Comparison of ENCODE assay signal across 8 mouse cellular contexts in genomic region chr19:21272655-21273284, GRCm38 (mm10). TPM values are rescaled to one million over a fixed set of nuclear protein-coding genes. Genes with fewer than 3 reads are reported as not detected.
A peak's percentile ranks its signal among the peaks of the same experiment; 100 is the strongest.
DNase-seq lines count a peak whose midpoint lies in the region; ATAC-seq lines count a peak whose summit lies in the region.

No protein-coding gene starts in this region.

- no peaks in the 10 kb centered on the region for H3K4me1 ChIP-seq in embryonic facial prominence, embryonic 11.5 days (ENCODE audit: control insufficient read depth, insufficient read depth, low read length)
- peaks cover 12% of the 10 kb centered on the region for H3K4me1 ChIP-seq in limb, embryonic 12.5 days (replicated peaks)
- H3K4me1 ChIP-seq in midbrain, embryonic 13.5 days (replicated peaks), result peaks cover 36% of the 10 kb centered on the region

- H3K9ac ChIP-seq in embryonic facial prominence, embryonic 11.5 days (replicated peaks; ENCODE audit: low read length), result peak overlapping the region; percentile 95
- H3K9ac ChIP-seq in limb, embryonic 12.5 days (replicated peaks), result peak overlapping the region; percentile 100
- peak overlapping the region; percentile 98 for H3K9ac ChIP-seq in midbrain, embryonic 13.5 days (replicated peaks)

- H3K27ac ChIP-seq in embryonic facial prominence, embryonic 11.5 days (replicated peaks; ENCODE audit: low read depth, low read length), result peak overlapping the region; percentile 100
- peak overlapping the region; percentile 100 for H3K27ac ChIP-seq in limb, embryonic 12.5 days
- peak overlapping the region; percentile 100 for H3K27ac ChIP-seq in midbrain, embryonic 13.5 days

- peak; percentile 60 for DNase-seq in layer of hippocampus, adult 11-12 months (ENCODE audit: low spot score)
- DNase-seq in layer of hippocampus, adult 9-10 months (ENCODE audit: low spot score), result no peak
- DNase-seq in embryonic facial prominence, embryonic 11.5 days (ENCODE audit: low spot score), result peak; percentile 66
- DNase-seq in heart, adult 11 months, result peak; percentile 98
- peak; percentile 55 for DNase-seq in kidney, adult 11 months
- DNase-seq in spleen, postnatal 14 days (ENCODE audit: low spot score in 2 of 2), result peak; percentile 56 to 62

- H3K9me3 ChIP-seq in embryonic facial prominence, embryonic 11.5 days (replicated peaks; ENCODE audit: control insufficient read depth, low read length), result no peaks in the 10 kb centered on the region
- no peaks in the 10 kb centered on the region for H3K9me3 ChIP-seq in limb, embryonic 12.5 days
- no peaks in the 10 kb centered on the region for H3K9me3 ChIP-seq in midbrain, embryonic 13.5 days

- WGBS in embryonic facial prominence, embryonic 11.5 days, result under 1% methylated on average over 64 of the region's 66 CpGs
- under 1% methylated on average over 64 of the region's 66 CpGs for WGBS in limb, embryonic 12.5 days
- WGBS in midbrain, embryonic 13.5 days, result under 1% methylated on average over 66 of the region's 66 CpGs

- ATAC-seq in embryonic facial prominence, embryonic 11.5 days (replicated peaks; ENCODE audit: insufficient number of reproducible peaks, low FRiP score, low TSS enrichment, low read depth), result peak; percentile 63
- peak; percentile 1; the same call in 1 of the 2 replicates for ATAC-seq in limb, embryonic 12.5 days (ENCODE audit: insufficient number of reproducible peaks, insufficient read depth, low FRiP score, low TSS enrichment, low read depth)
- peak; percentile 68; the same call in 1 of the 2 replicates for ATAC-seq in midbrain, embryonic 13.5 days

- H3K4me2 ChIP-seq in embryonic facial prominence, embryonic 11.5 days (ENCODE audit: low read depth, low read length), result peak overlapping the region; percentile 25; the same call in 1 of the 2 replicates
- H3K4me2 ChIP-seq in limb, embryonic 12.5 days, result peak overlapping the region; percentile 79
- H3K4me2 ChIP-seq in midbrain, embryonic 13.5 days (replicated peaks), result peak overlapping the region; percentile 81

- H3K36me3 ChIP-seq in embryonic facial prominence, embryonic 11.5 days (replicated peaks; ENCODE audit: control insufficient read depth, insufficient read depth, low read depth, low read length), result peaks cover 4% of the 10 kb centered on the region
- H3K36me3 ChIP-seq in limb, embryonic 12.5 days, result peaks cover 12% of the 10 kb centered on the region
- peaks cover 11% of the 10 kb centered on the region for H3K36me3 ChIP-seq in midbrain, embryonic 13.5 days

- H3K4me3 ChIP-seq in embryonic facial prominence, embryonic 11.5 days (ENCODE audit: low read depth, low read length), result peak overlapping the region; percentile 64
- H3K4me3 ChIP-seq in limb, embryonic 12.5 days (replicated peaks), result peak overlapping the region; percentile 95
- H3K4me3 ChIP-seq in midbrain, embryonic 13.5 days (replicated peaks), result peak overlapping the region; percentile 81

- H3K27me3 ChIP-seq in embryonic facial prominence, embryonic 11.5 days (ENCODE audit: control insufficient read depth, insufficient read depth, low read length), result no peaks in the 10 kb centered on the region
- H3K27me3 ChIP-seq in limb, embryonic 12.5 days, result no peaks in the 10 kb centered on the region
- no peaks in the 10 kb centered on the region for H3K27me3 ChIP-seq in midbrain, embryonic 13.5 days

RNA-seq across cellular contexts. Expression of gene Zfand5, which starts 0.7 kb away (rescaled TPM):
- polyA plus RNA-seq in embryonic facial prominence, embryonic 11.5 days (2014; fragmentation: Nextera tagmentation; extraction: Ambion mirVana), result 155 and 167 TPM in 2 replicates
- 124 and 126 TPM in 2 replicates for polyA plus RNA-seq in limb, embryonic 12.5 days (2016; fragmentation: Nextera tagmentation; extraction: Ambion mirVana)
- 161 TPM in 2 replicates for polyA plus RNA-seq in midbrain, embryonic 13.5 days (2015; fragmentation: Nextera tagmentation; extraction: Ambion mirVana)

Comparison
In these comparisons a context has a peak if more than half of its experiments do, and no peak if none do; other contexts are left out.
1. ATAC-seq: peak in every context shown above with its lines; median percentile 68 in midbrain, embryonic 13.5 days; 63 in embryonic facial prominence, embryonic 11.5 days; 1 in limb, embryonic 12.5 days.
2. H3K4me2 ChIP-seq: peak in every context shown above with its lines; median percentile 81 in midbrain, embryonic 13.5 days; 79 in limb, embryonic 12.5 days; 25 in embryonic facial prominence, embryonic 11.5 days.